Mouse (Mus musculus) forebrain, embryonic 13.5 days (tissue): ENCODE results near the gene Ankrd33b. TPM values are rescaled to one million over a fixed set of nuclear protein-coding genes. Genes with fewer than 3 reads are reported as not detected.

Experiments
- polyA plus RNA-seq: library from polyadenylated mRNA; unstranded; fragments of >200 nt; fragmentation: Nextera tagmentation; extraction: Ambion mirVana; gene quantifications from 2 replicates; pipeline ENCODE4 v1.2.1, GENCODE M21; 2015

Ankrd33b gene
- polyA plus RNA-seq, 1 experiment from 2014 or later = 0.34 TPM

Other genes with a start within 250 kb of the Ankrd33b start
- 23.3 and 23.8 TPM in 2 replicates for gene Dap, start 143.4 kb downstream of the Ankrd33b start, polyA plus RNA-seq
- gene Ropn1l, start 86.0 kb upstream of the Ankrd33b start, polyA plus RNA-seq = 1.6 and 2.1 TPM in 2 replicates
- gene March6, start 163.3 kb upstream of the Ankrd33b start, polyA plus RNA-seq = 57.5 and 66.4 TPM in 2 replicates
- 2.1 TPM in 2 replicates for gene Cmbl, start 197.7 kb upstream of the Ankrd33b start, polyA plus RNA-seq
- 600 and 616 TPM in 2 replicates for gene Cct5, start 234.1 kb upstream of the Ankrd33b start, polyA plus RNA-seq
- 12.0 and 13.8 TPM in 2 replicates for gene Fam173b, start 234.1 kb upstream of the Ankrd33b start, polyA plus RNA-seq